In genomic region chr11:76211595-76211994, GRCm38 (mm10) we compare ENCODE assay signal across 9 mouse cellular contexts. TPM values are rescaled to one million over a fixed set of nuclear protein-coding genes. Genes with fewer than 3 reads are reported as not detected.
DNase-seq lines count a peak whose midpoint lies in the region; TF ChIP-seq lines count a peak whose summit lies in the region.
"Not testable (repeated sequence)": the region's sequence is repeated elsewhere in the genome, so short reads cannot be mapped to it uniquely, and the experiment has no call there.
"Had no signal": no experiment of that assay in that cellular context is flagged by ENCODE, and none has a peak within 500 bp of the region (broad histone marks: within the 10 kb centered on the region; RNA-seq: fewer than 3 reads in every experiment).

No protein-coding gene starts in this region.

- H3K4me3 ChIP-seq in cerebellum, adult 2 months (replicated peaks; ENCODE audit: insufficient read depth, low read depth, low read length); heart, embryonic 10.5 days: not testable (repeated sequence)

- not testable (repeated sequence) for H3K27me3 ChIP-seq in cerebellum, adult 2 months (ENCODE audit: control insufficient read depth, insufficient read depth, low read length); heart, embryonic 10.5 days (ENCODE audit: insufficient read depth, poor library complexity, severe bottlenecking)

- TF ChIP-seq CTCF in cerebellum, adult 2 months (IDR thresholded peaks at IDR 0.05; ENCODE audit: borderline replicate concordance, insufficient read depth, low read depth, low read length): not testable (repeated sequence)

- DNase-seq in cerebellum, adult 2 months: peak; percentile 44 to 55
- DNase-seq in gastrocnemius, adult 18-20 months (ENCODE audit: low spot score): peak; percentile 51
- peak; percentile 20 for DNase-seq in gastrocnemius, postnatal 14 days
- DNase-seq in heart, embryonic 10.5 days (ENCODE audit: low spot score): peak; percentile 45

- H3K27ac ChIP-seq in cerebellum, adult 2 months (ENCODE audit: insufficient read depth, low read length); heart, embryonic 10.5 days: not testable (repeated sequence)

- not testable (repeated sequence) for TF ChIP-seq POLR2A in cerebellum, adult 2 months (IDR thresholded peaks at IDR 0.05; ENCODE audit: borderline replicate concordance, insufficient read depth, low read length)

- peaks cover 12% of the 10 kb centered on the region for H3K4me1 ChIP-seq in cerebellum, adult 2 months (ENCODE audit: control insufficient read depth, insufficient read depth, low read length)
- H3K4me1 ChIP-seq in heart, embryonic 10.5 days: not testable (repeated sequence)

- H3K9me3 ChIP-seq in heart, embryonic 10.5 days: not testable (repeated sequence)

- 14% methylated on average over 6 of the region's 6 CpGs for WGBS in cerebellum, adult 2 months
- WGBS in heart, embryonic 10.5 days: 93% methylated on average over 5 of the region's 6 CpGs

- intact Hi-C loops in gastrocnemius, postnatal 14 days (cut with DNase I; ENCODE audit: low total_unique reads): not testable (repeated sequence)

- peaks cover 81% of the 10 kb centered on the region for H3K36me3 ChIP-seq in heart, embryonic 10.5 days

RNA-seq across cellular contexts. Expression of gene Dbil5, which starts 5.8 kb away (rescaled TPM):
- 1.2 and 1.4 TPM in 2 replicates for polyA plus RNA-seq in cerebellum, adult 2 months (2012; rRNA removed)
- not detected for total RNA-seq in gastrocnemius, adult 18-20 months (2021)
- total RNA-seq in gastrocnemius, postnatal 14 days (2021): under 1 TPM in 1 of 2 experiments, not detected in 1; 0.42 TPM
- 0.80 and 1.1 TPM in 2 replicates for polyA plus RNA-seq in heart, embryonic 10.5 days (2016; fragmentation: Nextera tagmentation; extraction: Ambion mirVana)
- total RNA-seq: common myeloid progenitor, adult 5-6 weeks had no signal
- polyA plus RNA-seq: adrenal gland, adult 2 months; erythroblast, embryonic 14.5 days; forebrain, embryonic 14.5 days; forebrain, embryonic 16.5 days had no signal

RNA-seq across cellular contexts. Expression of gene Gemin4, which starts 5.9 kb away (rescaled TPM):
- polyA plus RNA-seq in cerebellum, adult 2 months (2012; rRNA removed): 7.9 and 8.5 TPM in 2 replicates
- total RNA-seq in gastrocnemius, adult 18-20 months (2021): 1 to 10 TPM; 1.4 to 3.3 TPM
- total RNA-seq in gastrocnemius, postnatal 14 days (2021): 1 to 10 TPM; 1.9 to 2.9 TPM
- polyA plus RNA-seq in heart, embryonic 10.5 days (2016; fragmentation: Nextera tagmentation; extraction: Ambion mirVana): 40.0 and 42.1 TPM in 2 replicates

RNA-seq across cellular contexts. Expression of gene Mrm3, which starts 31.9 kb away (rescaled TPM):
- polyA plus RNA-seq in cerebellum, adult 2 months (2012; rRNA removed): 19.9 and 21.3 TPM in 2 replicates
- 10 to 100 TPM; 11.1 to 16.6 TPM for total RNA-seq in gastrocnemius, adult 18-20 months (2021)
- total RNA-seq in gastrocnemius, postnatal 14 days (2021): 10 to 100 TPM; 13.4 to 14.4 TPM
- 27.8 and 29.1 TPM in 2 replicates for polyA plus RNA-seq in heart, embryonic 10.5 days (2016; fragmentation: Nextera tagmentation; extraction: Ambion mirVana)

RNA-seq across cellular contexts. Expression of gene Glod4, which starts 31.9 kb away (rescaled TPM):
- polyA plus RNA-seq in cerebellum, adult 2 months (2012; rRNA removed): 39.3 and 44.9 TPM in 2 replicates
- total RNA-seq in gastrocnemius, adult 18-20 months (2021): 10 to 100 TPM; 25.5 to 27.8 TPM
- 10 to 100 TPM; 25.2 to 28.0 TPM for total RNA-seq in gastrocnemius, postnatal 14 days (2021)
- polyA plus RNA-seq in heart, embryonic 10.5 days (2016; fragmentation: Nextera tagmentation; extraction: Ambion mirVana): 126 and 135 TPM in 2 replicates

RNA-seq across cellular contexts. Expression of gene Fam57a, which starts 32.1 kb away (rescaled TPM):
- polyA plus RNA-seq in cerebellum, adult 2 months (2012; rRNA removed): 25.7 and 29.2 TPM in 2 replicates
- total RNA-seq in gastrocnemius, adult 18-20 months (2021): 1 to 10 TPM; 1.4 to 2.0 TPM
- 1 to 10 TPM; 4.0 to 5.0 TPM for total RNA-seq in gastrocnemius, postnatal 14 days (2021)
- 32.7 and 35.9 TPM in 2 replicates for polyA plus RNA-seq in heart, embryonic 10.5 days (2016; fragmentation: Nextera tagmentation; extraction: Ambion mirVana)
- polyA plus RNA-seq: erythroblast, embryonic 14.5 days had no signal
